Mouse (Mus musculus): ENCODE data around the gene Kcnd1. TPM values are rescaled to one million over a fixed set of nuclear protein-coding genes. Genes with fewer than 3 reads are reported as not detected.

The Kcnd1 gene
- polyA plus RNA-seq (2014; fragmentation: Illumina TruSeq; extraction: RNeasy Lipid Tissue Mini Kit (QIAGEN cat#74804); ENCODE audit: low read depth, low replicate concordance) = 0.71 TPM

DNA sequence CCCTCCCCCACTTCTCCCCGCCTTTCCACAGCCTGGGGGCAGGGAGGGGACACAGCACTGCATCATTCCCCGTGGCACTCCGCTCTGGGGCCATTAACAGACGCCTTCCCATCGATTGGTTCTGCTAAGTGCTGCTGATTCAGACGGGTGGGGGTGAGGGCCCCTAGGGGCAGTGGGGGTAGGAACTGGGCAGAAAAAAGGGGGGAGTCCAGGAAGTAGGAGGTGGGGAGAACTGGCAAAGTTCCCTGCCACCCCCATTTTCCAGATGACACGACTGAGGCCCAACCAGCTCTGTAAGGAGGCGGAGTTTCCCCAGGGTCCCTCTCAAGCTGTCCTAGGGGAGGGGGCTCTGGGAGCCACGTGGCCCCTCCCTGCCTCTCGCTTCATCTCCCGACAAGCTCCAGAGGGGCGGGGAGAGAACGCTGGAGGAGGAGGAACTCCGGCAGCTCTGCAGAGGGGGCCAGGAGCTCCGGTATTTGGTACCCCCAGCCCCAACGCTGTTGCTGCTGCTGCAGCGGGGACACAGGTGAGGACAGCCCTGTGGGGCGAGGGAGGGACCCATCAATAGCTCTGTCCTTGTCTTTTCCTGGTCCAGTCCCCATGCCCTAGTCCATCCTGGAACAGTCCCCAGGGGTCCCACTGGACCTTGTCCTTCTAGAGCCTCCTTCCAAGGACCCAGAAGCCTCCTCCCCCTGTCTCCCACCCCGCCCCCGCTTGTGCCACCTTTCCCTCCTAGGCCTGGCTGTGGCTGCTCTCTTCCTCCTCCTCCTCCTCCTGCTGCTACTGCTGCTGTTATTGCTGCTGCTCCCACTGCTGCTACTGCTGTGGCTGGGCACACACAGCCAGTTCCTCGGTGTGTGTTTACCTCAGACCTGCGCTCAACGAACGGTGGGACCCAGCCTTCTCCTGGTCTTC, at the start of gene Kcnd1:
Gene Kcnd1, plus strand, starts transcription at position 425 of the 915 bp plus-strand sequence.

DNA sequence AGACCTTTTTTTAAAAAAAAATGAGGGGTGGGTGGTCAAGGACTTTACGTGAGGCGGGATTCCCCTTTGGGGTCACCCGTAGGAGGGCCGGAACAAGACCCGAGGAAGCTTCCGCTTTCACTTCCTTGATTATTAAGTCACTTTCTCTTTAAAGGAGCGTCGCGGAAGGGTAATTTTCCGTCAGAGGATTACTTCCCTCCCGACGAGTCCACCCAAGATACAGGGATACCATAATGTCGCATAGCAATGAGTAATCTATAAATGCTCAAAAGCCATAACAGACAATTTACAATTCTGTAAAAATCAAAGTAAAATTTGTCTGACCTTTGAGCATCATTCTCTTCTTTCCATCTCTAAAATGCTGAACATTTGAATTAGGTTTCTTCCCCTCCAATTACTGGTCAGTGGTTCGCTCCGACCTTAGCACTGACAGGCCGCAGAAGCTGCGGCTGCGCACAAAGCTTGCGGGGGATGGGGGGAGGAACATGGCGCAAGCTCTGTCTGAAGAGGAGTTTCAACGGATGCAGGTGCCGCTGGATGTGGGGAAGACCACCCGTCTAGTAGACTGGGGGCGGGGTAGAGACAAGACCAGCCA, 32.5 kb upstream of the Kcnd1 start, which contains the start of gene Gripap1:
Gene Gripap1, plus strand, starts transcription at position 224 of the 595 bp plus-strand sequence.

DNA sequence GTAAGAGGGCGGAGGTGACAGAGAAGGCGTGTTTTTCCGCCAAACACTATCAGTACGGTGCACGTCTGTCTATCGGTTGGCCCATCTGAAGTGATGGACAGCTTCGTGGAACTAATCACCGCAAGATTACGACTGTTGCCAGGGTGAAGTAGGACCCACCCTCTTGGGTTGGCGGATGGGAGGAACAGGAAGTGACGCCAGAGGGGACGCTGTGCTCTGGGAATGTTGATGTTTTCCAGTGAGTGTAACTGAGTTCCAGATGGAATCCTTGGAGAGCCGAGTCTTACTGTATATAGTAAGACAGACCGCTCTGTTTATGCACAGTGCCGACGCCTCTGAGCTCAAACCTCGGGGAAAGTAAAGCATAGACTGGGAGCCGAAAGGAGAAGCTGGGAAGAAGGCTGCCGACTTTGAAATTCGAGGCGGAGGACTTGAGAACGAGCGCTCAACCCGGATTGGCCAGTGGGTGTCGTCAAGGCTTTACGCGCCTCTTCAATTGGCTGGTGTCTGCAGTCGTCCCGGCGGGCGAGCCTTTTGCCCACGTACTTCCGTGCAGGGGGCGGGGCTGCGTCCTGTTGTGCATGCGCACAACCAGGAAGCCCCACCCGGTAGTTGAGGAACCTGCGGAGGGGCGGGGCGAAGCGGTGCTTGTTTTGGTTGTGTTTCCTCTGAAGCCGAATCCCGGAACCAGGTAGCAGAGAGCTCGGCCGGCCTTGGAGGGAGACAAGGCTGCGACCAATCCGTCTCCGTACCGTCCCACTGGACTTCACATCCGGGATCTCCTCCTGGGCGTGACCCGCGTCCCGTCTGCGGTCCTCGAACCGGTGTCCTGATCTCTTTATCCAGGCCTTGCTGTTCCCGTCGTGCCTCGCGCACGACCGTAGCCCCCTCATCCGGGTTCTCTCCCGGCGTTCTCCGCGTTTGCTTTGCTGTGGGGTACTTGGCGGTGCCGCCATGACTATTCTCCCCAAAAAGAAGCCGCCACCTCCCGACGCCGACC, 19.4 kb downstream of the Kcnd1 start, which contains the start of gene Otud5:
Gene Otud5, plus strand, starts transcription at position 202 of the 1,000 bp plus-strand sequence.

DNA sequence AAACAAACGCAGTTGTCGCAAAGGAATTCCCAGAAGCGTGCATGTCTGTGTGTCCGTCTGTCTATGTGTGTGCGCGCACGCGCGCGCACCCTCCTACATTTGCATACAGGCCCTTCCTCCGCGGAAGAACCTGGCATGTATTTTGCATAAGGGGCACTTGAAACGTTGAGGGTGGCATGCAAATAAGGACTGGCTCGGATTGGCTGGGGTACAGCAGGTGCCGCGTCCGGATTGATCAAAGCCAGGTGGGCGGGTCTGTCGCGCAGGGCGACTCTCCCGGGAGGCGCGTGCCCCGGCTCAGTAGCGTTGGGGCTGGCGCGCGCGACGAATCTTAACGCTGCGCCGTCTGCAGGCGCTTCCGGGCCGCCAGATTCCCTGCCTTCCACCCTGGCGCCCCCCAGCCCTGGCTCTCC, 55.9 kb downstream of the Kcnd1 start, which contains the start of gene Pim2:
Gene Pim2, plus strand, starts transcription at position 256 of the 413 bp plus-strand sequence.

DNA sequence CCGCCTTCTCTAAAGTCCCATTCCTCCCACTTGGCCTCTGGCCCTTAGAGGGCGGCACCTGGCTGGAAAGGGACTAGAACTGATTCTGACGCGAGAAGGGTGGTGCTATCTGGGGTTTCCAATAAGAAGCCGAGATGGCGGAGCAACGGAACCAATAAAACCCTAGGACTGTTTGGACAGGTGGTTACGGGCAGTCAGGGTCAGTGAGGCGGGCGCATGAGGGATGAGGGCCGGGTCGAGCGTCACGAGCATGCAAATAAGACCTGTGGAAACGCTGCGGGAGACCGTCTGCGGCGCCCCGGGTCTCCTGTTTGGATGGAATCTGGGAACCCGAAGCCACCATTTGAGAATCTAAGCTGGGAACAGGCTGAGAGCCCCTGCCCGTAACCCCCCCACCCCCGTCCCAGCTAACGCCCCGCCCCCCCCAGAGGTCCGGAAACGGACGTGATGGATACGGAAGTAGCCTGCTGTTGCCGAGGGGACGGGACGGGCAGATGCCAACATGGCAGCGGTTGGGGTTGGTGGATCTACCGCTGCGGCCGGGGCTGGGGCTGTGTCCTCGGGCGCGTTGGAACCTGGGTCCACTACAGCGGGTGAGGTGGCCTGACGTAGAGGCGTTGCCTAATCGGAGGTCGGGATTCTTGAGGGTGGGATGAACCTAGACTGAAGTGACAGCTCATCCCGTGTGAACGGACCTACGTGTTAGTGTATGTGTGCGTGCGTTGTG, 61.9 kb downstream of the Kcnd1 start, which contains the start of gene Slc35a2:
Gene Slc35a2, plus strand, starts transcription at position 188 of the 727 bp plus-strand sequence.

Other genes starting within 250 kb of the Kcnd1 start
- not detected for gene Foxp3, start 248.6 kb upstream of the Kcnd1 start, polyA plus RNA-seq (2014; fragmentation: Illumina TruSeq; extraction: RNeasy Lipid Tissue Mini Kit (QIAGEN cat#74804); ENCODE audit: low read depth, low replicate concordance)
- 1.3 TPM for gene Ppp1r3f, start 248.0 kb upstream of the Kcnd1 start, polyA plus RNA-seq (2014; fragmentation: Illumina TruSeq; extraction: RNeasy Lipid Tissue Mini Kit (QIAGEN cat#74804); ENCODE audit: low read depth, low replicate concordance)
- gene Ccdc22, start 216.8 kb upstream of the Kcnd1 start, polyA plus RNA-seq (2014; fragmentation: Illumina TruSeq; extraction: RNeasy Lipid Tissue Mini Kit (QIAGEN cat#74804); ENCODE audit: low read depth, low replicate concordance) = 11.1 TPM
- gene Cacna1f, start 215.2 kb upstream of the Kcnd1 start, polyA plus RNA-seq (2014; fragmentation: Illumina TruSeq; extraction: RNeasy Lipid Tissue Mini Kit (QIAGEN cat#74804); ENCODE audit: low read depth, low replicate concordance) = not detected
- 2.5 TPM for gene Syp, start 183.8 kb upstream of the Kcnd1 start, polyA plus RNA-seq (2014; fragmentation: Illumina TruSeq; extraction: RNeasy Lipid Tissue Mini Kit (QIAGEN cat#74804); ENCODE audit: low read depth, low replicate concordance)
- 21.7 TPM for gene Prickle3, start 165.0 kb upstream of the Kcnd1 start, polyA plus RNA-seq (2014; fragmentation: Illumina TruSeq; extraction: RNeasy Lipid Tissue Mini Kit (QIAGEN cat#74804); ENCODE audit: low read depth, low replicate concordance)
- 66.5 TPM for gene Plp2, start 150.9 kb upstream of the Kcnd1 start, polyA plus RNA-seq (2014; fragmentation: Illumina TruSeq; extraction: RNeasy Lipid Tissue Mini Kit (QIAGEN cat#74804); ENCODE audit: low read depth, low replicate concordance)
- 32.0 TPM for gene Magix, start 141.0 kb upstream of the Kcnd1 start, polyA plus RNA-seq (2014; fragmentation: Illumina TruSeq; extraction: RNeasy Lipid Tissue Mini Kit (QIAGEN cat#74804); ENCODE audit: low read depth, low replicate concordance)
- gene Gpkow, start 125.2 kb upstream of the Kcnd1 start, polyA plus RNA-seq (2014; fragmentation: Illumina TruSeq; extraction: RNeasy Lipid Tissue Mini Kit (QIAGEN cat#74804); ENCODE audit: low read depth, low replicate concordance) = 24.2 TPM
- 54.2 TPM for gene Wdr45, start 108.0 kb upstream of the Kcnd1 start, polyA plus RNA-seq (2014; fragmentation: Illumina TruSeq; extraction: RNeasy Lipid Tissue Mini Kit (QIAGEN cat#74804); ENCODE audit: low read depth, low replicate concordance)
- not detected for gene Gm45208, start 100.0 kb upstream of the Kcnd1 start, polyA plus RNA-seq (2014; fragmentation: Illumina TruSeq; extraction: RNeasy Lipid Tissue Mini Kit (QIAGEN cat#74804); ENCODE audit: low read depth, low replicate concordance)
- gene Praf2, start 93.8 kb upstream of the Kcnd1 start, polyA plus RNA-seq (2014; fragmentation: Illumina TruSeq; extraction: RNeasy Lipid Tissue Mini Kit (QIAGEN cat#74804); ENCODE audit: low read depth, low replicate concordance) = 8.6 TPM
- 0.60 TPM for gene Ccdc120, start 71.4 kb upstream of the Kcnd1 start, polyA plus RNA-seq (2014; fragmentation: Illumina TruSeq; extraction: RNeasy Lipid Tissue Mini Kit (QIAGEN cat#74804); ENCODE audit: low read depth, low replicate concordance)
- gene Tfe3, start 59.7 kb upstream of the Kcnd1 start, polyA plus RNA-seq (2014; fragmentation: Illumina TruSeq; extraction: RNeasy Lipid Tissue Mini Kit (QIAGEN cat#74804); ENCODE audit: low read depth, low replicate concordance) = 13.1 TPM
- gene Gripap1, start 32.5 kb upstream of the Kcnd1 start, polyA plus RNA-seq (2014; fragmentation: Illumina TruSeq; extraction: RNeasy Lipid Tissue Mini Kit (QIAGEN cat#74804); ENCODE audit: low read depth, low replicate concordance) = 40.7 TPM
- gene Otud5, start 19.1 kb downstream of the Kcnd1 start, polyA plus RNA-seq (2014; fragmentation: Illumina TruSeq; extraction: RNeasy Lipid Tissue Mini Kit (QIAGEN cat#74804); ENCODE audit: low read depth, low replicate concordance) = 30.2 TPM
- gene Pim2, start 56.0 kb downstream of the Kcnd1 start, polyA plus RNA-seq (2014; fragmentation: Illumina TruSeq; extraction: RNeasy Lipid Tissue Mini Kit (QIAGEN cat#74804); ENCODE audit: low read depth, low replicate concordance) = 3.6 TPM
- gene Slc35a2, start 61.7 kb downstream of the Kcnd1 start, polyA plus RNA-seq (2014; fragmentation: Illumina TruSeq; extraction: RNeasy Lipid Tissue Mini Kit (QIAGEN cat#74804); ENCODE audit: low read depth, low replicate concordance) = 21.7 TPM
- 41.7 TPM for gene Pqbp1, start 77.0 kb downstream of the Kcnd1 start, polyA plus RNA-seq (2014; fragmentation: Illumina TruSeq; extraction: RNeasy Lipid Tissue Mini Kit (QIAGEN cat#74804); ENCODE audit: low read depth, low replicate concordance)
- 22.8 TPM for gene Timm17b, start 77.1 kb downstream of the Kcnd1 start, polyA plus RNA-seq (2014; fragmentation: Illumina TruSeq; extraction: RNeasy Lipid Tissue Mini Kit (QIAGEN cat#74804); ENCODE audit: low read depth, low replicate concordance)
- not detected for gene Gm10491, start 85.5 kb downstream of the Kcnd1 start, polyA plus RNA-seq (2014; fragmentation: Illumina TruSeq; extraction: RNeasy Lipid Tissue Mini Kit (QIAGEN cat#74804); ENCODE audit: low read depth, low replicate concordance)
- not detected for gene Gm10490, start 87.3 kb downstream of the Kcnd1 start, polyA plus RNA-seq (2014; fragmentation: Illumina TruSeq; extraction: RNeasy Lipid Tissue Mini Kit (QIAGEN cat#74804); ENCODE audit: low read depth, low replicate concordance)
- gene Pcsk1n, start 97.5 kb downstream of the Kcnd1 start, polyA plus RNA-seq (2014; fragmentation: Illumina TruSeq; extraction: RNeasy Lipid Tissue Mini Kit (QIAGEN cat#74804); ENCODE audit: low read depth, low replicate concordance) = not detected
- not detected for gene Eras, start 106.3 kb downstream of the Kcnd1 start, polyA plus RNA-seq (2014; fragmentation: Illumina TruSeq; extraction: RNeasy Lipid Tissue Mini Kit (QIAGEN cat#74804); ENCODE audit: low read depth, low replicate concordance)
- gene Hdac6, start 125.6 kb downstream of the Kcnd1 start, polyA plus RNA-seq (2014; fragmentation: Illumina TruSeq; extraction: RNeasy Lipid Tissue Mini Kit (QIAGEN cat#74804); ENCODE audit: low read depth, low replicate concordance) = 12.4 TPM
- not detected for gene Gata1, start 155.8 kb downstream of the Kcnd1 start, polyA plus RNA-seq (2014; fragmentation: Illumina TruSeq; extraction: RNeasy Lipid Tissue Mini Kit (QIAGEN cat#74804); ENCODE audit: low read depth, low replicate concordance)
- not detected for gene Glod5, start 196.2 kb downstream of the Kcnd1 start, polyA plus RNA-seq (2014; fragmentation: Illumina TruSeq; extraction: RNeasy Lipid Tissue Mini Kit (QIAGEN cat#74804); ENCODE audit: low read depth, low replicate concordance)